Mouse (Mus musculus) limb, embryonic 10.5 days (tissue): ENCODE measurements around the gene Pcsk4. TPM values are rescaled to one million over a fixed set of nuclear protein-coding genes. Genes with fewer than 3 reads are reported as not detected.

ENCODE experiments used
- DNase-seq: peaks from one replicate; pipeline ENCODE4 v3.0.0-alpha.2; 2017; ENCODE audit warnings: low spot score
- H3K27ac ChIP-seq: fragments of 300-500 bp; sonication (generic); 2 replicates; pipeline ENCODE4 v1.5.1; 2016; ENCODE audit warnings: mild to moderate bottlenecking
- H3K27me3 ChIP-seq: fragments of 300-500 bp; sonication (generic); 2 replicates; pipeline ENCODE4 v1.6.1; 2016; ENCODE audit warnings: low read depth, mild to moderate bottlenecking; ENCODE audit not compliant: poor library complexity, severe bottlenecking
- H3K36me3 ChIP-seq: fragments of 300-500 bp; sonication (generic); 2 replicates; pipeline ENCODE4 v1.6.1; 2016; ENCODE audit warnings: mild to moderate bottlenecking, moderate library complexity
- H3K4me1 ChIP-seq: fragments of 300-500 bp; sonication (generic); 2 replicates; pipeline ENCODE4 v1.6.1; 2016
- H3K4me3 ChIP-seq: fragments of 300-500 bp; sonication (generic); 2 replicates; pipeline ENCODE4 v1.5.1; 2016; ENCODE audit warnings: mild to moderate bottlenecking, moderate library complexity
- H3K9me3 ChIP-seq: fragments of 300-500 bp; sonication (generic); replicated peaks from 2 replicates; pipeline ENCODE4 v1.6.1; 2016; ENCODE audit warnings: mild to moderate bottlenecking
- WGBS: fragments of 180-500 bp; shearing (Covaris S2); methylation state at CpG from one replicate; pipeline ENCODE4 v1.1.7; 2016; 5-methylcytosine and 5-hydroxymethylcytosine counted together
- polyA plus RNA-seq: library from polyadenylated mRNA; unstranded; fragments of >200 nt; fragmentation: Nextera tagmentation; extraction: Ambion mirVana; gene quantifications from 2 replicates; pipeline ENCODE4 v1.2.1, GENCODE M21; 2016

The Pcsk4 gene
- polyA plus RNA-seq, 1 experiment from 2014 or later, result 6.3 TPM

DNA sequence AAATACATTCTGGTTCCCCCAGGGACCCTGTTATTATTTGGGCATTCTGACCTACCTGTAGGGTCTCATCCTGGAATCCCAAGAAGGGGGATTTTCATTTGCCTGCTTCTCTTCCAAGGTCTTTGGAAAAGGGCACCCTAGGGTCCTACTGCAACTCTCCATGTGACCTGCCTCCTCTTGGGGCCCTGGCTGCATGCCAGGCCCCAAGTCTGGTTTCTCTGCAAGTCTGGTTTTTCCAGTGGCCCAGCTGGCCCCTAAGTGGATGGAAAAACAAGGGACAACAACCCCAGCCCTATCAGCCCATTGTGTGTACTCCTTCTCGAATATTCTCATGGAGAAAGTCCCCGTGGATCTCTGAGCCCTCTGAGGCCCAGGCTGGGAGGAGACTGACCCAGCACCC lies 1.6 kb upstream of the Pcsk4 start:
- Histone ChIP-seq H3K27me3 (peaks cover 80% of the 10 kb centered on the region), H3K27ac (no peak overlapping the region), H3K9me3 (no peaks in the 10 kb centered on the region), H3K36me3 (peaks cover 4% of the 10 kb centered on the region; the same call in 1 of the 2 replicates), H3K4me1 (peaks cover 24% of the 10 kb centered on the region), H3K4me3 (peak overlapping the region; percentile 61)
- 80% methylated on average over 2 of the region's 2 CpGs for WGBS
- DNase-seq, result no peak

DNA sequence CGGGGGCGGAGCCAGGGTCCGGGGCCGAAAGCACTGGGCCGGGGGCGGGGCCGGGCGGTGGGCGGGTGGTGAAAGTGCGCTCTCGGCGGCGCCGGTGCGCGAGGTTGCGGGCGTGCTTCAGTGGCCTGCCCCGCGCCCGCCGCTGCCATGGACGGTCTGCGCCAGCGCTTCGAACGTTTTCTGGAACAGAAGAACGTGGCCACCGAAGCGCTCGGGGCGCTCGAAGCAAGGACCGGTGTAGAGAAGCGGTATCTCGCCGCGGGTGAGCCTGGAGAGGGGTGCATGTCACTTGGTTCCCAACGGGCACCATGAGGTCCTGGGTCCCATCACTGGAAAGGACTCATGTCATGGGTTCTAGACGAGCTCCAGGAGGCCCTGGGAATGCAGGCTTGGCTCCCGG lies 786 bp upstream of the Pcsk4 start:
- H3K27me3 ChIP-seq, result peaks cover 80% of the 10 kb centered on the region
- WGBS, result 2% methylated on average over 41 of the region's 41 CpGs

DNA sequence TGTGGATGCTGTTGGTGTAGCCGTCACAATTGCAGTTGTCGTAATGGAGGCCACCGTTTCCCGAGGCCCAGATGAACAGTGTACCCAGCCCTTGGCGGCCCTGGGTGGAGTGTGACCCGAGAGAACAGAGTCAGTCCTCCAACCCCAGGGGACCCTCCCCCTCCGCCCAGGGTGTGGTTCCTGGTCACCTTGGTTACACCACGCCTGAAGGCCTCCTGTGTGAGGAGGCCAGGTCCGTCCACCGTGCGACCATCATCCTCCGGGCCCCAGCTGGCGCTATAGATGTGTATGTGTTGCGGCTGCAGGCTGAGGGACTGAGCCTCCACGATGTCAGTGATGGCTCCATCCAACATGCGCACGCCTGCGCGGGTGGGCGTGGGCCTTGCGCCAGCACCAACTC lies 4.3 kb downstream of the Pcsk4 start:
- no peak for DNase-seq
- Histone ChIP-seq H3K4me1 (peaks cover 56% of the 10 kb centered on the region), H3K4me3 (peak overlapping the region; percentile 12; the same call in 1 of the 2 replicates), H3K27ac (peak overlapping the region; percentile 7; the same call in 1 of the 2 replicates), H3K9me3 (no peaks in the 10 kb centered on the region), H3K27me3 (peaks cover 62% of the 10 kb centered on the region), H3K36me3 (no peaks in the 10 kb centered on the region)
- 81% methylated on average over 21 of the region's 21 CpGs for WGBS

More for the DNA sequence above, 786 bp upstream of the Pcsk4 start:
- Histone ChIP-seq H3K4me3 (peak overlapping the region; percentile 61), H3K27ac (peak overlapping the region; percentile 70), H3K9me3 (no peaks in the 10 kb centered on the region), H3K4me1 (peaks cover 25% of the 10 kb centered on the region), H3K36me3 (no peaks in the 10 kb centered on the region)
- DNase-seq, result no peak

- H3K9me3 ChIP-seq, result no peaks in the 10 kb centered on the region
- peaks cover 58% of the 10 kb centered on the region for H3K27me3 ChIP-seq
- H3K4me1 ChIP-seq, result peaks cover 56% of the 10 kb centered on the region
- WGBS, result 80% methylated on average over 17 of the region's 17 CpGs
- H3K4me3 ChIP-seq, result peak overlapping the region; percentile 69
- peaks cover under 1% of the 10 kb centered on the region; the same call in 1 of the 2 replicates for H3K36me3 ChIP-seq
- DNase-seq, result no peak
- peak overlapping the region; percentile 7; the same call in 1 of the 2 replicates for H3K27ac ChIP-seq
Observed at GRCm38 (mm10) chr10:80324120-80325037, 4.9 kb downstream of the Pcsk4 start.

- peak overlapping the region; percentile 69 for H3K4me3 ChIP-seq
- peaks cover 55% of the 10 kb centered on the region for H3K4me1 ChIP-seq
- DNase-seq, result peak; percentile 80
- peaks cover 9% of the 10 kb centered on the region for H3K36me3 ChIP-seq
- peak overlapping the region; percentile 84 for H3K27ac ChIP-seq
- 1% methylated on average over 46 of the region's 46 CpGs for WGBS
- H3K9me3 ChIP-seq, result no peaks in the 10 kb centered on the region
- peaks cover 55% of the 10 kb centered on the region for H3K27me3 ChIP-seq
Observed at GRCm38 (mm10) chr10:80323261-80324119, 5.8 kb downstream of the Pcsk4 start.

GRCm38 (mm10) chr10:80322811-80323211 lies 6.5 kb downstream of the Pcsk4 start:
- H3K4me3 ChIP-seq, result peak overlapping the region; percentile 69
- H3K27me3 ChIP-seq, result peaks cover 55% of the 10 kb centered on the region
- no peaks in the 10 kb centered on the region for H3K9me3 ChIP-seq
- peaks cover 16% of the 10 kb centered on the region for H3K36me3 ChIP-seq
- peak; percentile 66 for DNase-seq
- 8% methylated on average over 28 of the region's 28 CpGs for WGBS
- H3K4me1 ChIP-seq, result peaks cover 53% of the 10 kb centered on the region
- H3K27ac ChIP-seq, result peak overlapping the region; percentile 84

DNA sequence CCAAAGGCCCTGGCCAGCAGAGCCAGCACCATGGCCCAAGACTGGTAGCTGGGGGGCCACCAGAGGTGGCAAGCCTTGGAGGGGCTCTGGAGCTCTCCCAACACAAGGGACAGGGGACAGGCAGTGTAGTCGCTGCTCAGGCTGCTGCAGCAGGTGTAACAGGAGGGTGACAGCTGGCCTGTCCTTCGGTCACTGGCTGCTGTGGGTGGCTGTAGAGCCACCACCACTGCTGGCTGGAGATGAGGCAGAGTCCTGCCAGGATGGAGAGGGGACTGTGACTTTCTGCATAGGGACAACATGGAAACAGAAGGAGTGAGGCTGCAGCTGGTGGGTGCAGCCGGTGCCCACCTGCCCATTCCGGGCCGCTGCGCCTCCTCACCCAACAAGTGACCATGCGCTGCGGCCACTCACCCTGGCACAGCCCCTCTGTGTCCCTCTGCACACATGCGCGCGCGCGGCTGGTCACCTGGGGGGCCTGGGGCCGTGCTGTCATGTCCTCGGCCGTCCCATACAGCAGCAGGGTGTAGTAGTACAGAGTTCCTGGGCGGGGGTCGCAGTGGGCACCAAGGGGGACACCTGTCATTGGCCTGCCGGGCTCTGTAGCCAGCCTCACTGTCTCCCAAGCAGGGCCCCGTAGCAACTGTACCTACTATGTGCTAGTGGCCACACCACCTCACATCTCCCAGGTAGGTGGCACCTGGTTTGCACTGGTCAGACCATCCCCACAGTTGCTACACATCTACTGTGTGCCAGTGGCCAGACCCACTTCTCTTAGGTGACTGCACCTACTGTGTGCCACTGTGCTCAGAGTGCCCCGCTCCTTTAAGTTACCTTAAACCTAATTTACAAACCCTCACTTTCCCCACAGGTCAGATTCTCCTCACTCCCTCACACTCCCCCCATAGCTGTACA lies 7.4 kb downstream of the Pcsk4 start:
- Histone ChIP-seq H3K27ac (peak overlapping the region; percentile 84), H3K36me3 (peaks cover 22% of the 10 kb centered on the region), H3K4me3 (peak overlapping the region; percentile 69), H3K27me3 (peaks cover 58% of the 10 kb centered on the region), H3K9me3 (no peaks in the 10 kb centered on the region), H3K4me1 (peaks cover 55% of the 10 kb centered on the region)
- WGBS, result 90% methylated on average over 21 of the region's 21 CpGs
- DNase-seq, result no peak

DNA sequence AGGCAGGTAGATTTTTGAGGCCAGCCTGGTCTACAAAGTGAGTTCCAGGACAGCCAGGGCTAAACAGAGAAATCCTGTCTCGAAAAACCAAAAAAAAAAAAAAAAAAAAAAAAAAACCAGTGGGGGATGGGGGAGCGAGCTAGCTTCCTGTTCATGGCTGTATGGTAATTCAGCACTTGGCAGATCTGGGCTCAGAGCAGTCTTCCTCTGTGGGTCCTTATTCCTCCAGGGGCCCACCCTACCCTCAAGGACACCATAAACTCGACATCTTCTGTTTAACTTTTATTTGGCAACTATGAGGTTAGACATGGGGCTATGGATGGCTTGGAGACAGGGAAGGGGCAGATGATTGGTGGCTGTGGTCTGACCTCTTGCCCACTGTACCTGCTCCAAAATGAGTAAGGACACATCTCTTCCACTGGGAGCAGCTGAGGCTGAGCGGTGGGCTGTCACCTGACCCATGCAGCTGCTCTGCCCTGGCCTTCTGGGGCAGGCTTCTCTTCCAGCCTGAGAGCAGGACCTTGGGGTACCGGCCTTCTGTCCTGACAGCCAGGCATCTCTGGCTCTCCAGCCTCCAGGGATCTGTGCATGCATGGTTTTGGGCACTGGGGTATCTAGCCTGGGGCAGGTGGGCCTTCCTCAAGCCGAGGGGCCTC lies 8.2 kb downstream of the Pcsk4 start:
- peaks cover 60% of the 10 kb centered on the region for H3K27me3 ChIP-seq
- 73% methylated on average over 6 of the region's 6 CpGs for WGBS
- peaks cover 62% of the 10 kb centered on the region for H3K4me1 ChIP-seq
- peaks cover 22% of the 10 kb centered on the region for H3K36me3 ChIP-seq
- DNase-seq, result no peak
- peak overlapping the region; percentile 19; the same call in 1 of the 2 replicates for H3K27ac ChIP-seq
- H3K9me3 ChIP-seq, result no peaks in the 10 kb centered on the region
- H3K4me3 ChIP-seq, result peak overlapping the region; percentile 69

DNA sequence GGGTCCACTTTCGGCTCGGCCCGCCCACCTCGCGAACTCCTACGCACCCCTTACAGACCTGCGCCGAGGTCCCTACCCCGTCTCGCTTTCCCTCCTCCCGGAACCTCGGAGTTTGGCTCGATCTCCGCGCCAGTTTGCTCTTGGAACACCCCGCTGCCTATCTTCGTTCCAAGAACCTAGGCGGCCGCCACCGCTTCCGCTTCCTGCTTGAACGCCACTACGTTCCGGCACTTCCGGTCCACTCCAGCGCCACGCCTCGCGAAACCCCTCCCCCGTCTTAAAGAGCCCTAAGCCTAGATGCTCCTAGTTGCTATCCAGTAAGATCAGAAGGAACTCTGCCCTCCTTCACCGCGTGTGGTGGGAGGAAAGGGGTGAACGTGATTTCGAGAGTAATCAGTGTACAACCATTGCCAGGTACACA lies 8.9 kb downstream of the Pcsk4 start, which contains the start of gene 2310011J03Rik:
Gene 2310011J03Rik (minus strand): TSS at position 198 of the 421 bp plus-strand sequence.
- Histone ChIP-seq H3K36me3 (peaks cover 22% of the 10 kb centered on the region), H3K4me3 (peak within 1 kb of the TSS; percentile 81), H3K27me3 (peaks cover 60% of the 10 kb centered on the region), H3K9me3 (no peaks in the 10 kb centered on the region), H3K27ac (peak within 1 kb of the TSS; percentile 82), H3K4me1 (peaks cover 69% of the 10 kb centered on the region)
- DNase-seq, result peak; percentile 94
- 1% methylated on average over 34 of the region's 34 CpGs for WGBS

DNA sequence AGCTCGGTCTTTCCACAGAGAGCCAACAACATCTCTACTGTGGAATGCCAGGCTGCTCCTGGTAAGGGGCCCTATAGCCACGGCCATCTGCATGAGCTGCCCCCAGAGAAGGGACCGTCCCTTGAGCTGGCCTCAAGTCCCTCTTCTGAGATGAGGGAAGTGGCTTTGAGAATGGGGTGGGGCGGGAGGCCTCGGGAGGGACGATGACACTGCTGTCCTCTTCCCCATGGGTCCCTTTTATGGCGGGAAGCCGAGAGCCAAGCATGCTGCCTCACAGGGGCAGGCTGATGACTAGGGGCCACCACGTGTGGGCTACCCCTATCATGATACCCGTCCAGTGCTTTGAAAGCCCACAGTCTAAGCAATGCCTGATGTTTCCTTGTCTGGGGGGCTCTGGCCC lies 12.3 kb downstream of the Pcsk4 start:
- Histone ChIP-seq H3K4me1 (peaks cover 57% of the 10 kb centered on the region), H3K27me3 (peaks cover 68% of the 10 kb centered on the region), H3K4me3 (no peak overlapping the region), H3K36me3 (peaks cover 22% of the 10 kb centered on the region), H3K27ac (no peak overlapping the region), H3K9me3 (no peaks in the 10 kb centered on the region)
- no peak for DNase-seq
- WGBS, result 58% methylated on average over 10 of the region's 10 CpGs

- no peak for DNase-seq
- H3K4me1 ChIP-seq, result peaks cover 52% of the 10 kb centered on the region
- H3K36me3 ChIP-seq, result peaks cover 22% of the 10 kb centered on the region
- no peaks in the 10 kb centered on the region for H3K9me3 ChIP-seq
- peak overlapping the region; percentile 25; the same call in 1 of the 2 replicates for H3K4me3 ChIP-seq
- H3K27ac ChIP-seq, result no peak overlapping the region
- WGBS, result 29% methylated on average over 11 of the region's 11 CpGs
- H3K27me3 ChIP-seq, result peaks cover 72% of the 10 kb centered on the region
Observed at GRCm38 (mm10) chr10:80316359-80316781, 12.9 kb downstream of the Pcsk4 start.
